Comparison of ENCODE assay signal across 24 mouse cellular contexts in genomic region chr1:89184839-89185238, GRCm38 (mm10).
"Had no signal": no experiment of that assay in that cellular context is flagged by ENCODE, and none has a peak within 500 bp of the region (broad histone marks: within the 10 kb centered on the region; RNA-seq: fewer than 3 reads in every experiment).

No protein-coding gene starts in this region.

- H3K9ac ChIP-seq: heart, embryonic 12.5 days; hindbrain, embryonic 12.5 days; hindbrain, embryonic 14.5 days; intestine, embryonic 15.5 days; limb, embryonic 12.5 days; liver, embryonic 13.5 days; liver, embryonic 15.5 days had no signal

- H3K9me3 ChIP-seq: hindbrain, embryonic 10.5 days; hindbrain, embryonic 12.5 days; intestine, embryonic 15.5 days; limb, embryonic 10.5 days; limb, embryonic 12.5 days; liver, embryonic 13.5 days; liver, embryonic 15.5 days had no signal

- H3K27ac ChIP-seq: hindbrain, embryonic 12.5 days; hindbrain, embryonic 14.5 days; intestine, embryonic 15.5 days; left cerebral cortex, adult 2 months; limb, embryonic 10.5 days; limb, embryonic 12.5 days; liver, embryonic 13.5 days; liver, embryonic 15.5 days had no signal

- ATAC-seq: hindbrain, embryonic 16.5 days; inflammation-experienced regulatory T-cells, adult 6 months; intestine, embryonic 15.5 days had no signal

- H3K4me3 ChIP-seq: gastrocnemius, adult 2 months; heart, embryonic 12.5 days; hindbrain, embryonic 10.5 days; hindbrain, embryonic 12.5 days; intestine, embryonic 15.5 days; layer of hippocampus, adult 2 months; left cerebral cortex, adult 2 months; limb, embryonic 10.5 days; limb, embryonic 12.5 days; liver, embryonic 13.5 days; liver, embryonic 15.5 days had no signal

- H3K4me1 ChIP-seq: liver, embryonic 13.5 days; liver, embryonic 15.5 days had no signal

- H3K36me3 ChIP-seq: heart, embryonic 12.5 days; hindbrain, embryonic 10.5 days; hindbrain, embryonic 12.5 days; intestine, embryonic 15.5 days; limb, embryonic 10.5 days; limb, embryonic 12.5 days; liver, embryonic 13.5 days; liver, embryonic 15.5 days had no signal

- H3K4me2 ChIP-seq: heart, embryonic 12.5 days; hindbrain, embryonic 12.5 days; hindbrain, embryonic 14.5 days; intestine, embryonic 15.5 days; limb, embryonic 12.5 days; liver, embryonic 11.5 days; liver, embryonic 13.5 days; liver, embryonic 15.5 days had no signal

- H3K27me3 ChIP-seq: heart, embryonic 12.5 days; hindbrain, embryonic 12.5 days; intestine, embryonic 15.5 days; limb, embryonic 12.5 days; liver, embryonic 13.5 days; liver, embryonic 15.5 days had no signal

- DNase-seq: gastrocnemius, adult 2 months; gastrocnemius, postnatal 10 days; gastrocnemius, postnatal 25 days; heart, postnatal 4 days; kidney, adult 18-20 months; kidney, adult 8-10 months; kidney, postnatal 10 days; kidney, postnatal 25 days; kidney, postnatal 4 days; liver; liver, embryonic 13.5 days had no signal
